Mouse (Mus musculus) neural tube, embryonic 12.5 days (tissue): ENCODE measurements around the gene Aup1. TPM values are rescaled to one million over a fixed set of nuclear protein-coding genes. Genes with fewer than 3 reads are reported as not detected.

ENCODE experiments used
- ATAC-seq: fragments of 200-750 bp; cut with Nextera tagmentation; 2 replicates; pipeline ENCODE4 v1.8.0; 2017; ENCODE audit warnings: low read depth, mild to moderate bottlenecking, moderate TSS enrichment, moderate library complexity; ENCODE audit not compliant: low FRiP score
- H3K27ac ChIP-seq: fragments of 300-500 bp; sonication (generic); 2 replicates; pipeline ENCODE4 v1.5.1; 2016
- H3K27me3 ChIP-seq: fragments of 300-500 bp; sonication (generic); replicated peaks from 2 replicates; pipeline ENCODE4 v1.6.1; 2016; ENCODE audit warnings: mild to moderate bottlenecking
- H3K36me3 ChIP-seq: fragments of 300-500 bp; sonication (generic); 2 replicates; pipeline ENCODE4 v1.6.1; 2016; ENCODE audit warnings: mild to moderate bottlenecking
- H3K4me1 ChIP-seq: fragments of 300-500 bp; sonication (generic); 2 replicates; pipeline ENCODE4 v1.6.1; 2016
- H3K4me2 ChIP-seq: fragments of 300-500 bp; sonication (generic); replicated peaks from 2 replicates; pipeline ENCODE4 v1.6.1; 2016; ENCODE audit warnings: mild to moderate bottlenecking
- H3K4me3 ChIP-seq: fragments of 300-500 bp; sonication (generic); 2 replicates; pipeline ENCODE4 v1.5.1; 2016
- H3K9ac ChIP-seq: fragments of 300-500 bp; sonication (generic); 2 replicates; pipeline ENCODE4 v1.6.1; 2016; ENCODE audit warnings: mild to moderate bottlenecking
- H3K9me3 ChIP-seq: fragments of 300-500 bp; sonication (generic); 2 replicates; pipeline ENCODE4 v1.6.1; 2016; ENCODE audit warnings: mild to moderate bottlenecking
- WGBS: fragments of 180-500 bp; shearing (Covaris S2); methylation state at CpG from one replicate; pipeline ENCODE4 v1.1.7; 2016; 5-methylcytosine and 5-hydroxymethylcytosine counted together
- microRNA counts: library from miRNA; unstranded; fragments of <30 nt; microRNA quantifications from one replicate; lab custom pipeline; 2017
- microRNA-seq: library from miRNA; unstranded; fragments of <30 nt; microRNA quantifications from one replicate; pipeline ENCODE4, GENCODE M21; 2017
- polyA plus RNA-seq: library from polyadenylated mRNA; unstranded; fragments of >200 nt; fragmentation: Nextera tagmentation; extraction: Ambion mirVana; gene quantifications from 2 replicates; pipeline ENCODE4 v1.2.1, GENCODE M21; 2016

The Aup1 gene
- polyA plus RNA-seq, 1 experiment from 2014 or later = 167 TPM

DNA sequence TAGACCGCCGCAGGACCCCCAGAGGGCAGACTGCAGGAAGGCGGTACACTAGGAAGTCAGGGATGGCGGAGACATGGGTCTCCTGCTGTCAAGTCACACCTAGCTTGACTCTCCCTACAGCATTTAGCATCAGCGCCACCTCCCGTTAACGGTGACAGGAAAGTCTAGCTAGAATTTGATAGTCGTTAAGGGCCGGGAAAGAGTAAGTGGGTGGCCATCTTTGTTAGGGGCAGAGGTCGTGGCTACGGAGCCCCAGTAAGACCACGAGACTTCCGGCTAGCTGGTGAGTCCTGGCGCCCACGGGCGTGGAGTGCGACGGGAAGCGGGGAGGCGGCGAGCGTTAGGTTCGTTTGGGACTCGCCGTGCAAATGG lies 47.0 kb downstream of the Aup1 start, which contains the start of the genes Ccdc142 and Gm42688:
Gene Ccdc142, plus strand, starts transcription at position 286 of the 372 bp plus-strand sequence.
Gene Gm42688, plus strand, starts transcription at position 302 of the 372 bp plus-strand sequence.
- under 1% methylated on average over 25 of the region's 25 CpGs for WGBS

DNA sequence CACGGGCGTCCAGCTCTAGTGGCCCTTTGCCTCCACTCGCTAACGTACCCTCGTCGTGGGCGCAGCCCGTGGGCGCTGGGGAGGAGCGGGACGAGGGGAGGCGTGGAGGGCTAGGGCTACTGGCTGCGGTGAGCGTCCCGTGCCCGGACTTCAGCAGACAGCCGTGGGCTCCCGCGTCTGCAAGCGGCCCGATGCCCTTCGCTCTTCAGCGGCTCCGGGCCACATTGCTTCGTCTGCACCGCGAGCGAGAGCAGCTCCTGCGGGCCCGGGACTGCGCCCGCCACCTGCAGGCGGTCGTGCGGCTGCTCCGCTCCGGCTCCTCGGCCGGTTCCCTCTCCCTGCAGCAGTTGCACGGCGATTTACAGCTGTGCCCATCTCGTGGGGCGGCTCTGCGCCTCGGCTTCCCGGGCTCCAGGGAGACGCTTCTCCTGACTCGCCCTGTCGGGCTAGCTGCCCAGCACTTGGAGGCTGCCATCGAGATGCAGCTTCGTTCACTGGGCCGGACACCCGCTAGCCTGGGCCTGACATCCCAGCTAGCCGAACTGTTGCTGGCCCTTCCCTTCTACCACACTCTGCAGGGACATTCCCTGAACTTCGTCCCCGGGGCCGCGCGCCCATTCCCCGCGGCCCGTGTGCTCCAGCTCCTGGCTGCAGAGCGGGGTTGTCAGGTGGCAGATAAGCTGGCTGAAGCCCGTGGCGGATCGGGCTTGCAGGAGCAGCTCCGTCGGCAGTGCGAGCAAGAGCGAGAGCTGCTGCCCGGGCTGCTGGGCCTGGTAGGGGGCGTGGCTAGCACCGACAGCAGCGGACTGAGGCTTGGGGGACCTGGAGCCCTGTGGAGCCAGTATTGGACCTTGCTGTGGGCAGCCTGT lies 47.6 kb downstream of the Aup1 start:
- Histone ChIP-seq H3K9me3 (no peaks in the 10 kb centered on the region), H3K27me3 (peaks cover 3% of the 10 kb centered on the region; the same call in 1 of the 2 replicates), H3K4me2 (peak overlapping the region; percentile 99), H3K9ac (peak overlapping the region; percentile 85), H3K36me3 (peaks cover 3% of the 10 kb centered on the region; the same call in 1 of the 2 replicates), H3K27ac (peak overlapping the region; percentile 65; the same call in 1 of the 2 replicates), H3K4me1 (peaks cover 18% of the 10 kb centered on the region), H3K4me3 (peak overlapping the region; percentile 76)
- peak; percentile 79 for ATAC-seq
- WGBS = under 1% methylated on average over 74 of the region's 74 CpGs

More for the DNA sequence above, 47.0 kb downstream of the Aup1 start, which contains the start of the genes Ccdc142 and Gm42688:
- Histone ChIP-seq H3K9ac (peak within 1 kb of the TSS; percentile 85), H3K4me2 (peak within 1 kb of the TSS; percentile 99), H3K4me1 (peaks cover 18% of the 10 kb centered on the region), H3K9me3 (no peaks in the 10 kb centered on the region), H3K27ac (peak within 1 kb of the TSS; percentile 65; the same call in 1 of the 2 replicates), H3K27me3 (peaks cover 3% of the 10 kb centered on the region; the same call in 1 of the 2 replicates), H3K36me3 (peaks cover 3% of the 10 kb centered on the region; the same call in 1 of the 2 replicates), H3K4me3 (peak within 1 kb of the TSS; percentile 76)
- peak; percentile 92 for ATAC-seq

DNA sequence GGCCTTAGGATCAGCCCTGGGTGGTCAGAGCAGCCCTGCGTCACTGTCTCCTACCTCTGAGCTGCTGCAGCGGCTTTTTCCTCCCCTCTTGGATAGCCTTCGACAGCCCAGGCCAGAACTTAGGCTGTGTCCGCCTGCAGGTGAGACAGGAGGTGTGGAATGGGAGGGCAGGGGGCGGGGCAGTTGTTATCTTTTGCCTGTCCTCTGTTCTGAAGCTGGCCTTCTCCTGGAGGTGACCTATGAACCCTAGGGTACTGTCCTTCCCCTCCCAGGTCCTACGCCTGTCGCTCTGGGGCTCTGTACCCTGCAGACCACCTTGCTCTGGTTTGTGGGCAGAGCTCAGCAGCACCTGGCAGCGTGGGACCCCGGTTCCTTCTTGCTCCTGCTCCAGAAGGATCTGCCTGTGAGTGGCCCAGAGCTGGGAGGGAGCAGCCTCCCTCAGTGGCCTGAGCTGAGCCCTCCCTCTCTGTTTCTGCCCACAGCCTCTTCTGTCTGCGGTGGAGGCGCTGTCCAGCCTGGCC lies 48.9 kb downstream of the Aup1 start:
- Histone ChIP-seq H3K27me3 (peaks cover 3% of the 10 kb centered on the region; the same call in 1 of the 2 replicates), H3K4me1 (peaks cover 24% of the 10 kb centered on the region), H3K4me3 (no peak overlapping the region), H3K9ac (peak overlapping the region; percentile 85), H3K9me3 (no peaks in the 10 kb centered on the region), H3K27ac (no peak overlapping the region), H3K36me3 (peaks cover 7% of the 10 kb centered on the region; the same call in 1 of the 2 replicates), H3K4me2 (peak overlapping the region; percentile 99)
- no peak for ATAC-seq
- WGBS = 60% methylated on average over 10 of the region's 11 CpGs

DNA sequence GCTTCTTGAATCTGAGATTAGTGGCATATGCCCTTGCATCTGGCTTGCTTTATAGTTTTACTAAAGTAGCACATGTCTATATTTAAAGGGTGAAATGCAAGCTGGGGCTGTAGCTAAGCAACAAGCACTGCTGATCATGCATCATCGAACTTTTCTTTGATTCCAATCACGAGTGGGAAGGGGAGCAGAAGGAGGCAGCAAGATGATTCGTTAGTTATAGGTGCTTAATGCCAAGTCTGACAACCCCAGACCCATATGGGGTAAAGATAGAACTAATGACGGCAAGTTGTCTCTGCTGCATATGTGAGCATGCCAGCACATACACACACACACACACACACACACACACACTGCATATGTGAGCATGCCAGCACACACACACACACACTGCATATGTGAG lies 49.8 kb downstream of the Aup1 start:
- 83% methylated on average over 4 of the region's 4 CpGs for WGBS
- H3K9ac ChIP-seq = no peak overlapping the region
- H3K9me3 ChIP-seq = no peaks in the 10 kb centered on the region
- H3K27ac ChIP-seq = no peak overlapping the region
- H3K4me1 ChIP-seq = peaks cover 29% of the 10 kb centered on the region
- H3K36me3 ChIP-seq = peaks cover 7% of the 10 kb centered on the region; the same call in 1 of the 2 replicates
- no peak overlapping the region for H3K4me2 ChIP-seq
- no peak overlapping the region for H3K4me3 ChIP-seq
- ATAC-seq = no peak
- peaks cover 3% of the 10 kb centered on the region; the same call in 1 of the 2 replicates for H3K27me3 ChIP-seq

MicroRNAs within 50 kb of the gene (microRNA counts, 519-probe panel; counts per million panel counts)
- 342 counts per million, percentile 67 among the panel's probes with 10 or more counts for microRNA mmu-miR-3470a+mmu-miR-3470b (lab: Ali Mortazavi, UCI)

Small RNA genes within 50 kb of the gene (microRNA-seq; reads per million reads assigned to microRNA genes)
- gene Mir3470a = not detected
- not detected for gene Mir7040

Other genes with a start within 250 kb of the Aup1 start
- 12.9 and 15.1 TPM in 2 replicates for gene Sema4f, start 114.8 kb upstream of the Aup1 start, polyA plus RNA-seq
- 0.49 TPM in 1 of 2 replicates, not detected in the other for gene M1ap, start 107.6 kb upstream of the Aup1 start, polyA plus RNA-seq
- gene Dok1, start 21.1 kb upstream of the Aup1 start, polyA plus RNA-seq = 5.8 and 6.5 TPM in 2 replicates
- gene Loxl3, start 20.3 kb upstream of the Aup1 start, polyA plus RNA-seq = 9.1 and 9.4 TPM in 2 replicates
- 68.0 and 70.6 TPM in 2 replicates for gene Htra2, start 752 bp downstream of the Aup1 start, polyA plus RNA-seq
- 1.8 and 2.1 TPM in 2 replicates for gene Dqx1, start 3.3 kb downstream of the Aup1 start, polyA plus RNA-seq
- 27.0 and 42.3 TPM in 2 replicates for gene Tlx2, start 15.8 kb downstream of the Aup1 start, polyA plus RNA-seq
- gene Pcgf1, start 23.3 kb downstream of the Aup1 start, polyA plus RNA-seq = 43.6 and 52.3 TPM in 2 replicates
- 0.57 and 2.8 TPM in 2 replicates for gene Lbx2, start 31.8 kb downstream of the Aup1 start, polyA plus RNA-seq
- gene Ccdc142, start 47.1 kb downstream of the Aup1 start, polyA plus RNA-seq = 2.7 and 4.3 TPM in 2 replicates
- 4.8 and 5.1 TPM in 2 replicates for gene Gm42688, start 47.1 kb downstream of the Aup1 start, polyA plus RNA-seq
- gene Mrpl53, start 54.5 kb downstream of the Aup1 start, polyA plus RNA-seq = 124 and 128 TPM in 2 replicates
- gene Mogs, start 61.0 kb downstream of the Aup1 start, polyA plus RNA-seq = 39.4 and 39.5 TPM in 2 replicates
- gene Wbp1, start 67.0 kb downstream of the Aup1 start, polyA plus RNA-seq = 233 and 254 TPM in 2 replicates
- gene Ino80b, start 70.9 kb downstream of the Aup1 start, polyA plus RNA-seq = 17.6 and 18.7 TPM in 2 replicates
- 33.7 and 38.0 TPM in 2 replicates for gene Rtkn, start 80.9 kb downstream of the Aup1 start, polyA plus RNA-seq
- gene Wdr54, start 101.9 kb downstream of the Aup1 start, polyA plus RNA-seq = 11.5 and 13.5 TPM in 2 replicates
- 2.6 TPM in 2 replicates for gene 1700003E16Rik, start 101.9 kb downstream of the Aup1 start, polyA plus RNA-seq
- gene Dctn1, start 111.4 kb downstream of the Aup1 start, polyA plus RNA-seq = 181 and 196 TPM in 2 replicates
- 0.18 and 0.34 TPM in 2 replicates for gene Slc4a5, start 165.3 kb downstream of the Aup1 start, polyA plus RNA-seq